Mouse (Mus musculus): Measurements from ENCODE around the gene Itgb6.

Itgb6 gene

GRCm38 (mm10) chr2:60671215-60671614 lies 51.2 kb downstream of the Itgb6 start:
- no peak for DNase-seq

- DNase-seq, result no peak
Measured at GRCm38 (mm10) chr2:60663071-60663470, 59.4 kb downstream of the Itgb6 start.

- DNase-seq, result no peak
Measured at GRCm38 (mm10) chr2:60659993-60660392, 62.5 kb downstream of the Itgb6 start.

GRCm38 (mm10) chr2:60658992-60659391 lies 63.5 kb downstream of the Itgb6 start:
- DNase-seq, result no peak

GRCm38 (mm10) chr2:60654828-60655227 lies 67.6 kb downstream of the Itgb6 start:
- no peak for DNase-seq

GRCm38 (mm10) chr2:60650155-60650554 lies 72.3 kb downstream of the Itgb6 start:
- no peak for DNase-seq

GRCm38 (mm10) chr2:60647650-60648049 lies 74.8 kb downstream of the Itgb6 start:
- DNase-seq, result peak; percentile 39

- DNase-seq, result no peak
Measured at GRCm38 (mm10) chr2:60646583-60646982, 75.9 kb downstream of the Itgb6 start.

- no peak for DNase-seq
Measured at GRCm38 (mm10) chr2:60643406-60643805, 79.0 kb downstream of the Itgb6 start.

- DNase-seq, result no peak
Measured at GRCm38 (mm10) chr2:60642606-60643005, 79.8 kb downstream of the Itgb6 start.

GRCm38 (mm10) chr2:60640342-60640672 lies 82.1 kb downstream of the Itgb6 start:
- no peak for DNase-seq

GRCm38 (mm10) chr2:60639617-60640341 lies 82.7 kb downstream of the Itgb6 start:
- no peak for DNase-seq

GRCm38 (mm10) chr2:60636910-60637761 lies 85.3 kb downstream of the Itgb6 start:
- DNase-seq, result peak; percentile 24

GRCm38 (mm10) chr2:60636481-60636880 lies 86.0 kb downstream of the Itgb6 start:
- no peak for DNase-seq

- DNase-seq, result no peak
Measured at GRCm38 (mm10) chr2:60636038-60636437, 86.4 kb downstream of the Itgb6 start.

- DNase-seq, result no peak
Measured at GRCm38 (mm10) chr2:60632791-60633190, 89.7 kb downstream of the Itgb6 start.

- DNase-seq, result no peak
Measured at GRCm38 (mm10) chr2:60630304-60630703, 92.1 kb downstream of the Itgb6 start.

GRCm38 (mm10) chr2:60627952-60628351 lies 94.5 kb downstream of the Itgb6 start:
- no peak for DNase-seq

- DNase-seq, result no peak
Measured at GRCm38 (mm10) chr2:60627515-60627914, 94.9 kb downstream of the Itgb6 start.

GRCm38 (mm10) chr2:60625766-60626165 lies 96.7 kb downstream of the Itgb6 start:
- no peak for DNase-seq

- no peak for DNase-seq
Measured at GRCm38 (mm10) chr2:60622161-60622560, 100.3 kb downstream of the Itgb6 start.

- no peak for DNase-seq
Measured at GRCm38 (mm10) chr2:60614758-60615157, 107.7 kb downstream of the Itgb6 start.

GRCm38 (mm10) chr2:60613857-60614228 lies 108.6 kb downstream of the Itgb6 start:
- no peak for DNase-seq

Measured in embryo, embryonic 11 days (tissue).